Mouse (Mus musculus) splenic B cell, adult 2 months (primary cell): ENCODE results near the gene Zfp710.
"Not testable (repeated sequence)": the region's sequence is repeated elsewhere in the genome, so short reads cannot be mapped to it uniquely, and the experiment has no call there.

Experiments
- DNase-seq: peaks from one replicate; pipeline ENCODE4 v3.0.0-alpha.2; 2011; ENCODE audit warnings: low read depth, low spot score
- H3K27me3 ChIP-seq: 2 replicates; pipeline ENCODE4 v1.6.1; 2012; ENCODE audit warnings: mild to moderate bottlenecking, low read length, moderate library complexity, mixed read lengths; ENCODE audit not compliant: control insufficient read depth, poor library complexity, insufficient read depth, severe bottlenecking
- H3K36me3 ChIP-seq: 2 replicates; pipeline ENCODE4 v1.6.1; 2012; ENCODE audit warnings: mild to moderate bottlenecking, low read length, moderate library complexity, mixed read lengths; ENCODE audit not compliant: control insufficient read depth, poor library complexity, insufficient read depth, severe bottlenecking

Gene Zfp710

DNA sequence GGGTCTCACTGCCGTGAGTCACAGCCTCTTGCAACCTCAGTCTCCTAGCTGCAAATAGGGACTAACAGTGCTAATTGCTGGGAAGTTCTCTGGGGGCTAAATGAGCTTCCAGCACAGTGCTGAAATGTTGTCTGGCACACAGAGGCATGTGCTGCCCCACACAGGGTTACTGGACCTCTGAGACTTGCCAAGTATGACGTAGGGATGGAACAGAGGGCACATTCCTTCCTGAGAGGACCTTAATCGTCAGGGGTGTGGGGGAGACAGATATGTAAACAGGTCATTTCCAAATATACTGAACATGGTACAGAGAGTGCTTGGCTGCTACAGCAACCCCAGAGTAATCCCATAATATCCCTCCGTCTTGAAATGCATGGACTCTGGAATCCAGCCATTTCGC lies 96.5 kb downstream of the Zfp710 start:
- no peaks in the 10 kb centered on the region; the same call in 1 of the 2 replicates for H3K27me3 ChIP-seq
- no peaks in the 10 kb centered on the region for H3K36me3 ChIP-seq
- no peak for DNase-seq

DNA sequence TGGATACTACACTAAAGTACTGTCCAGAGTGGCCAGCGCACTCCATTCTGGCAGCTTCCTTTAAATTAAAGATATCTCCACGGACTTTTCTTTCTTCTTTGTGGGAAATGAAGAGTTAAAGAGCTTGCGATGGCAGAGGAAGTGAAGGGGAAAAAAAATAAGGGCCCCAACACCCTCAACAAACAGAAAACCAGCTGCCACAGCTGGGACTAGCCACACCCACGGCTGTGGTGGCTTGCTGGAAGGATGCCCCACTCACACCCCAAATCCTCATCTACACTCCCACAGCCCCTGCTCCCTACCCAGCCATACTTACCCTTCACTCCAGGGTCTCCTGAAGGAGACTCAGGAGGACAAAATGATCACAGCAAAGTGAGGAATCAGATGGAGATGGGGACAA lies 98.5 kb downstream of the Zfp710 start:
- no peak for DNase-seq

DNA sequence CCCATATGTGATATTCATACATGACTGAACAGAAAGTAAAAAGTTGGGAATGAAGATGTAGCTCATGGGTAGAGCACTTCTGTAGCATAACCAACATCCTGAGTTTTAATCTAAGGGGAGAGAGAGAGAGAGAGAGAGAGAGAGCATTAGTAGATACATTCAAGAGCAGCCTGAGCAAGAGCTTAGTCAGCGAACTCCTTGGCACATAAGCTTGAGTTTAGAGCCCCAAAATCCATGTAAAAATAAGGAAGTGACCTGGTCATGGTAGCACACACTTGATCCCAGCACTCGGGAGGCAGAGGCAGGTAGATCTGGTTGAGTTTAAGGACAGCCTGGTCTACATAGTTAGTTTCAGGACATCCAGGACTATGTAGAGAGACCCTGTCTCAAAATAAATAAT lies 99.1 kb downstream of the Zfp710 start:
- H3K36me3 ChIP-seq = no peaks in the 10 kb centered on the region
- DNase-seq = no peak
- no peaks in the 10 kb centered on the region; the same call in 1 of the 2 replicates for H3K27me3 ChIP-seq

More for the DNA sequence above, 98.5 kb downstream of the Zfp710 start:
- Histone ChIP-seq H3K27me3 (no peaks in the 10 kb centered on the region; the same call in 1 of the 2 replicates), H3K36me3 (no peaks in the 10 kb centered on the region)

DNA sequence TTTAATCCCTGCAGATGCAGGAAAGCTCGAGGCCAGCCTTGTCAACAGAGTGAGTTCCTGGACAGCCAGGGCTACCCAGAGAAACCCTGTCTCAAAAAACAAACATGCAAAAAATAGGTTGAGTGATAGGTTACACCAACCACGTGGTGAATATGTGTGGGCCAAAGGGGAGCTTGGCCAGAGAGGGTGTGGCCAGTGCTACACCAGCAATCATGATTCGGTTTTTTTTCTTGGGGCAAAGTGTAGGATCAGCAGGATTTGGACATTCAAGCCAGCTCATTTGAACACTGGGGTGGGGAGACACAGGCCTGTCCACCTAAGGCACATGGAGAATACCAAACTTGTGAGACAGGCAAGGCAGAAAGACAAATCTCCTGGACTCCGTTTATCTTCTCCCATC lies 104.7 kb downstream of the Zfp710 start:
- H3K36me3 ChIP-seq = no peaks in the 10 kb centered on the region
- H3K27me3 ChIP-seq = no peaks in the 10 kb centered on the region
- DNase-seq = no peak

DNA sequence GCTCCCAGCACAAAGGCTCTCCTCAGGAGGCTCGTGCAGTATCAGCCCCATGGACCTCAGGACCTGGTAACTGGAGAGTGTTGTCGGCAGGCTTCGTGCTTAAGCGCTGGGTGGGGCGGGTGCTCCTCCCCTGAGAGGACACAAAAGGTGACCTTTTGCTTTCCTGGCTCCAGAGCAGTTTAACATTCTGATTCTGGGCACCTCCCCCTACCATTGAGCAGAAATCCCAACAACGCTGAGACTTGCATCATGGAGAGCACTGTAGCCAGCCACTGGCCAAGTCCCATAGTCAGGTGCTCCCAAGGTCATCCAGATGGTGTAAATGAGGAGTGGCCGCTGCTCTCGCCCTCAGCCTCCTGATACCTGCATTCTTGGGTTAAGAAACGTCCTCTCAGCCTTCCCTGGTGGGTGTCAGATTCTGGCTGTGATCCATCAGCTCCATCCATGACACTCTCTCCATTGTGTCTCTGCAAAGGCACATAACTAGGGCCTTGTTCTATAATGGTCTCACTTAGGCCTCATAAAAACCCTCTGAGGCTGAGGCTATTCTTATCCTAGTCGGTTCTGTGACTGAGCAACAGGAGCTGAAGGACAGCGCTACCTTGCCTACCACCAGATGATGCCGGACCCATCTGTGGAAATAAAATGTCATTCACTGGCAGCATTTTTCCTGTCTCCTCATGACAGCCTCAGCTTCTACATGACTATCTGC lies 105.9 kb downstream of the Zfp710 start:
- no peak for DNase-seq
- no peaks in the 10 kb centered on the region for H3K36me3 ChIP-seq
- no peaks in the 10 kb centered on the region for H3K27me3 ChIP-seq

DNA sequence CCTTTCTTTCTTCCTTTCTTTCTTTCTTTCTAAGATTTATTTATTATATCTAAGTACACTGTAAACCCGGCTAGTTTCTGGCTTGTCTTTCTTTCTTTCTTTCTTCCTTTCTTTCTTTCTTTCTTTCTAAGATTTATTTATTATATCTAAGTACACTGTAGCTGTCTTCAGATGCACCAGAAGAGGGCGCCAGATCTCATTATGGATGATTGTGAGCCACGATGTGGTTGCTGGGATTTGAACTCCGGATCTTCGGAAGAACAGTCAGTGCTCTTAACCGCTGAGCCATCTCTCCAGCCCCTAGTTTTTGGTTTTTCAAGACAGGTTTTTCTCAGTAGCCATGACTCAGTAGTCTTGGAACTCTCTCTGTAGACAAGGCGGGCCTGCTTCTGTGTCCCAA lies 106.7 kb downstream of the Zfp710 start:
- H3K27me3 ChIP-seq, H3K36me3 ChIP-seq: not testable (repeated sequence)
- DNase-seq = peak; percentile 31

DNA sequence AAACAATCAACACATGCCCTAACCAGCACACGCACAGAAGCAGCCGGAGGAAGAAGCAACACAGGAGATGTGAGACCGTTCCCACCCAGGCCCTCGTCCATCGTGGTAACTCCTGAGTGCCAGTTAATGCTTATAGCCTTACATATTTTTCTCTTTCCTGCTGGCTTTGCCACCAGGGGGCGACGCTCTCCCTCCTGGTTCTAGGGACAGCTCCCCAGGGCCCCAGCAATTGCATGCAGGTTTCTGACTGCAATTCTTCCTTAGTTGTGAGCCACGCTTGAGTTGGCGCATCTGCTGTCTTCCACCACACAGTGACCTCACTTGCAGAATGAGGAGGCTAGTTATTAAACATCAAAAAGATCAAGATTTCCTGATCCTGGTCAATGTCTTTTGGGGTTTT lies 107.9 kb downstream of the Zfp710 start:
- H3K27me3 ChIP-seq = no peaks in the 10 kb centered on the region
- H3K36me3 ChIP-seq = no peaks in the 10 kb centered on the region
- peak; percentile 89 for DNase-seq

DNA sequence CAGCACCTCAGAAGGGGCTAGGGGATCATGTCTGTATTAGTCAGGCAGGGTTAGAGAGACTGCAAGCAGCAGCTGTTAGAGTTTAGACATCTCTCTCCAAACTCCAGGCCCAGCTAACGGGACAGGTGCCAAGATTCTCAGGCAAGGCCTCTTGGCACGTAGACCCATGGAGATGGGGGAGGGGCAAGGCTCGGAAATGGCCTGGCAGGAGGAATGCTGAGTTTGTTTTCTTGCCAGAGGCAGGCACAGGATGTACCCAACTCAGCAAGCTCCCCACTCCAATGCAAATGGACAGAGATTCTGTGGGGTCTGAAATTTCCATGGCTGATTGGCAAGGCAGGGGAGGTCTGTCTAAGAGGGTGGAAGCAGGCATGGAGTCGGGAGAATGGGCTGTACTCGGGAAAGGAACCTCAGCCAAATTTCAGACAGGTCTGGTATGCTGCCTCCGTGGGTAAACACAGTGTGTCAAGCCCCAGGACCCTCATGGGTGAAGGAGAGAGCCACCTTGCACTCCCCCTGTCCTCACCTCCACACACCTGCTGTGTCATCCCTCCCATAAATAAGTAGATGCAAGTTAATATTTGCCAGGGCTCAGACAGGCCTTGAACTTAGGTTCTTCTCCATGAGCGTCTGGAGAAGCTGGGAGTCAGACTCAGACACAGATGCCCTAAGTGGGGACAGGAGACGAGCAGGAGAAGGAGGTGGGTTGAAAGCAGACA lies 110.0 kb downstream of the Zfp710 start:
- no peaks in the 10 kb centered on the region for H3K36me3 ChIP-seq
- no peak for DNase-seq
- H3K27me3 ChIP-seq = no peaks in the 10 kb centered on the region

DNA sequence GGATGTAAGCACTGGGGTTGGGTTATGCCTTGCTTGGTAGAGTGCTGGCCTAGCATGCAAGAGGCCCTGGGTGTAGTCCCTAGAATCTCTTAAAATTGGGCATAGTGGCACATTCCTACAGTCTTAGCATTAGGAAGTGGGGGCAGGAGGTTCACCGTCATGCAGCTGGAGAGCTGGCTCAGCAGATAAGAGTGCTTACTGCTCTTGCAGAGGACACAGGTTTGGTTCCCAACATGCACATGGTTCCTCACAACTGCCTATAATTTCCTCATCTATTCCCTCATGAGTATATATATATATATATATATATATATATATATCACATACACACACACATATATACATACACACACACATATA lies 110.5 kb downstream of the Zfp710 start:
- H3K36me3 ChIP-seq = no peaks in the 10 kb centered on the region
- no peak for DNase-seq
- H3K27me3 ChIP-seq = no peaks in the 10 kb centered on the region

DNA sequence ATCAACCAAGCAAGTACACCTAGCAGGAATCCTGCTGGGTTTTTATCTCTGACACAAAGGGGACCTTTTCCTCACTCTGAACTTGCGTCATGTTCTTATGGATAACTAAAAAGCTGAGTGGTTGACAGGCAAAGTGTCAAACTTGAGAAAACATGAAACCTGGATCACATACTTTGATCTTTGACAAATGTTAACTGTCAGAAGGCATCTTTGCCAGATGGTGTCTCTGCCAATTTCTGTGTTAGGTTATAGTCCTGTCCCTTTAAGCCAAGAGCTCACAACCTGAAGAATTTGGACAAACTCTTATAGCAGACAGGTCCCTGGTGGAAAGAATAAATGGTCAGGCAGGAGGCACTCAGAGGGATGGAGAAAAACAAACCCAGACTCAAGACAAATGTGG lies 113.8 kb downstream of the Zfp710 start:
- Histone ChIP-seq H3K27me3 (no peaks in the 10 kb centered on the region), H3K36me3 (no peaks in the 10 kb centered on the region)
- no peak for DNase-seq

DNA sequence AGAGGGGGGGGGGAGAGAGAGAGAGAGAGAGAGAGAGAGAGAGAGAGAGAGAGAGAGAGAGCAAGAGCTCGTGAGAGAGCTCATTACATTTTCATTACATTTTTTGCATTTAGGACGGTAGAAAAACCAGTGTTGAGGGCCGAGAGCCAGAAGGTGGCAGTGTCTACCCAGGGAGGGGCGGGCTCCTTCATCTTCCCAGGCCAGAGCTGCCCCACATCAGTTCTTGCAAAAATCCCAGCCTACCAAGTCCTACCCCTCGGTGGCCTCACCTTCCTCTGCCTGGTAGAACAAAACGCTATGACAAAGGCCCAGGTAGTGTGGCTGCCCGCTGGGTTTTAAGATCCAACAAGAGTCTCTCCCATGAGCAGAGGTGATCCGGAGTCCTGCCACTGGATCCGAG lies 116.2 kb downstream of the Zfp710 start:
- peak; percentile 86 for DNase-seq
- no peaks in the 10 kb centered on the region for H3K36me3 ChIP-seq
- H3K27me3 ChIP-seq = no peaks in the 10 kb centered on the region
